In genomic region chr4:58911831-58912628, GRCm38 (mm10) we compare ENCODE assay signal across 8 mouse cellular contexts. TPM values are rescaled to one million over a fixed set of nuclear protein-coding genes. Genes with fewer than 3 reads are reported as not detected.
DNase-seq lines count a peak whose midpoint lies in the region; ATAC-seq and TF ChIP-seq lines count a peak whose summit lies in the region.

No protein-coding gene starts in this region.

- H3K4me3 ChIP-seq in intestine, embryonic 15.5 days (replicated peaks) = peak overlapping the region; percentile 91
- H3K4me3 ChIP-seq in limb, embryonic 14.5 days (replicated peaks; ENCODE audit: low read length) = peak overlapping the region; percentile 88
- H3K4me3 ChIP-seq in midbrain, embryonic 14.5 days (replicated peaks; ENCODE audit: low read depth, low read length) = peak overlapping the region; percentile 86
- H3K4me3 ChIP-seq in small intestine, adult 2 months (ENCODE audit: low read depth, low read length) = peak overlapping the region; percentile 70

- H3K36me3 ChIP-seq in intestine, embryonic 15.5 days = no peaks in the 10 kb centered on the region
- H3K36me3 ChIP-seq in limb, embryonic 14.5 days (ENCODE audit: control insufficient read depth, insufficient read depth, low read length) = no peaks in the 10 kb centered on the region
- H3K36me3 ChIP-seq in midbrain, embryonic 14.5 days (ENCODE audit: control insufficient read depth, insufficient read depth, low read length) = no peaks in the 10 kb centered on the region
- H3K36me3 ChIP-seq in small intestine, adult 2 months (ENCODE audit: control insufficient read depth, insufficient read depth, low read length) = no peaks in the 10 kb centered on the region

- DNase-seq in spleen, adult 18-20 months = peak; percentile 54 to 69
- DNase-seq in spleen, adult 12 weeks (ENCODE audit: low spot score) = no peak
- peak; percentile 43 for DNase-seq in embryo, embryonic 11.5 days (ENCODE audit: low read depth, low spot score)
- peak; percentile 57 to 65 for DNase-seq in gastrocnemius, postnatal 36 days
- peak; percentile 54 for DNase-seq in limb, embryonic 14.5 days (ENCODE audit: low spot score)
- peak; percentile 86 for DNase-seq in midbrain, embryonic 14.5 days

- intact Hi-C loops in gastrocnemius, postnatal 36 days (cut with DNase I) = loop anchor here (5.0 kb wide), 1 partner anchor 35 kb away; no protein-coding TSS in a partner anchor

- TF ChIP-seq POLR2A in limb, embryonic 14.5 days (IDR thresholded peaks at IDR 0.05; ENCODE audit: borderline replicate concordance, extremely low read depth, insufficient read depth, insufficient read length) = 0 out of 2 replicates have a peak, but pooled peaks have one; percentile 18
- TF ChIP-seq POLR2A in small intestine, adult 2 months (IDR thresholded peaks at IDR 0.05; ENCODE audit: low read depth, low read length) = peak; percentile 40

- H3K4me1 ChIP-seq in intestine, embryonic 15.5 days (replicated peaks) = no peaks in the 10 kb centered on the region
- H3K4me1 ChIP-seq in limb, embryonic 14.5 days (ENCODE audit: control insufficient read depth, insufficient read depth, low read length) = peaks cover 7% of the 10 kb centered on the region
- H3K4me1 ChIP-seq in midbrain, embryonic 14.5 days (ENCODE audit: control insufficient read depth, insufficient read depth, low read length) = 0 out of 2 replicates have a peak, but pooled peaks cover 5% of the 10 kb centered on the region
- H3K4me1 ChIP-seq in small intestine, adult 2 months (ENCODE audit: control insufficient read depth, insufficient read depth, insufficient read length, low read length) = peaks cover 12% of the 10 kb centered on the region

- WGBS in intestine, embryonic 15.5 days = under 1% methylated on average over 88 of the region's 126 CpGs
- 0% methylated on average over 26 of the region's 126 CpGs for WGBS in limb, embryonic 14.5 days
- WGBS in midbrain, embryonic 14.5 days = under 1% methylated on average over 107 of the region's 126 CpGs
- WGBS in small intestine, adult 2 months = 2% methylated on average over 124 of the region's 126 CpGs

- ATAC-seq in intestine, embryonic 15.5 days = peak; percentile 73
- peak; percentile 74 for ATAC-seq in limb, embryonic 14.5 days (ENCODE audit: low FRiP score, low read depth)
- peak; percentile 84 for ATAC-seq in midbrain, embryonic 14.5 days (ENCODE audit: low FRiP score, low TSS enrichment)

- TF ChIP-seq CTCF in small intestine, adult 2 months (IDR thresholded peaks at IDR 0.05; ENCODE audit: extremely low read depth, insufficient read length, insufficient replicate concordance, low read depth, low read length) = no peak

- H3K27ac ChIP-seq in intestine, embryonic 15.5 days = peak overlapping the region; percentile 98
- H3K27ac ChIP-seq in limb, embryonic 14.5 days (replicated peaks; ENCODE audit: low read depth, low read length) = peak overlapping the region; percentile 98
- peak overlapping the region; percentile 98 for H3K27ac ChIP-seq in midbrain, embryonic 14.5 days (replicated peaks; ENCODE audit: low read depth, low read length)
- peak overlapping the region; percentile 91 for H3K27ac ChIP-seq in small intestine, adult 2 months (ENCODE audit: insufficient read depth, low read depth, low read length)

- peak overlapping the region; percentile 82 for H3K4me2 ChIP-seq in intestine, embryonic 15.5 days (replicated peaks)
- peak overlapping the region; percentile 71 for H3K4me2 ChIP-seq in limb, embryonic 14.5 days (replicated peaks; ENCODE audit: low read depth, low read length, severe bottlenecking)
- peak overlapping the region; percentile 74 for H3K4me2 ChIP-seq in midbrain, embryonic 14.5 days (ENCODE audit: low read length)

- no peaks in the 10 kb centered on the region for H3K27me3 ChIP-seq in intestine, embryonic 15.5 days (replicated peaks)
- no peaks in the 10 kb centered on the region for H3K27me3 ChIP-seq in limb, embryonic 14.5 days (ENCODE audit: control insufficient read depth, insufficient read depth, low read length)
- H3K27me3 ChIP-seq in midbrain, embryonic 14.5 days (ENCODE audit: control insufficient read depth, insufficient read depth, low read length) = no peaks in the 10 kb centered on the region
- H3K27me3 ChIP-seq in small intestine, adult 2 months (ENCODE audit: control insufficient read depth, insufficient read depth, low read length) = no peaks in the 10 kb centered on the region

- H3K9ac ChIP-seq in intestine, embryonic 15.5 days = peak overlapping the region; percentile 99
- H3K9ac ChIP-seq in limb, embryonic 14.5 days (ENCODE audit: low read depth, low read length, severe bottlenecking) = peak overlapping the region; percentile 98
- peak overlapping the region; percentile 95 for H3K9ac ChIP-seq in midbrain, embryonic 14.5 days (replicated peaks; ENCODE audit: low read length)

- no peaks in the 10 kb centered on the region for H3K9me3 ChIP-seq in intestine, embryonic 15.5 days
- no peaks in the 10 kb centered on the region for H3K9me3 ChIP-seq in limb, embryonic 14.5 days (ENCODE audit: control insufficient read depth, low read length)
- no peaks in the 10 kb centered on the region for H3K9me3 ChIP-seq in midbrain, embryonic 14.5 days (ENCODE audit: control insufficient read depth, low read length)

RNA-seq across cellular contexts. Expression of gene Ecpas, which starts 0.5 kb away (rescaled TPM):
- total RNA-seq in gastrocnemius, postnatal 36 days (2021) = 100 to 1,000 TPM; 302 to 321 TPM
- 25.9 and 29.3 TPM in 2 replicates for polyA plus RNA-seq in intestine, embryonic 15.5 days (2015; fragmentation: Nextera tagmentation; extraction: Ambion mirVana)
- polyA plus RNA-seq in limb, embryonic 14.5 days (2012; rRNA removed) = 21.4 and 25.7 TPM in 2 replicates
- polyA plus RNA-seq in limb, embryonic 14.5 days (2014; fragmentation: Nextera tagmentation; extraction: Ambion mirVana) = 41.9 and 46.9 TPM in 2 replicates
- polyA plus RNA-seq in midbrain, embryonic 14.5 days (2014; fragmentation: Nextera tagmentation; extraction: Ambion mirVana) = 39.8 and 55.0 TPM in 2 replicates
- polyA plus RNA-seq in small intestine, adult 2 months (2012; rRNA removed) = 13.5 and 25.8 TPM in 2 replicates

RNA-seq across cellular contexts. Expression of gene Zkscan16, which starts 31.4 kb away (rescaled TPM):
- total RNA-seq in gastrocnemius, postnatal 36 days (2021) = not detected
- polyA plus RNA-seq in intestine, embryonic 15.5 days (2015; fragmentation: Nextera tagmentation; extraction: Ambion mirVana) = 0.20 and 0.40 TPM in 2 replicates
- polyA plus RNA-seq in limb, embryonic 14.5 days (2012; rRNA removed) = 1.8 and 2.5 TPM in 2 replicates
- polyA plus RNA-seq in limb, embryonic 14.5 days (2014; fragmentation: Nextera tagmentation; extraction: Ambion mirVana) = 0.91 and 1.5 TPM in 2 replicates
- polyA plus RNA-seq in midbrain, embryonic 14.5 days (2014; fragmentation: Nextera tagmentation; extraction: Ambion mirVana) = 2.2 and 2.6 TPM in 2 replicates
- polyA plus RNA-seq in small intestine, adult 2 months (2012; rRNA removed) = not detected in 2 replicates
